Mouse (Mus musculus): ENCODE data around the gene Camk1d. TPM values are rescaled to one million over a fixed set of nuclear protein-coding genes. Genes with fewer than 3 reads are reported as not detected.

Camk1d gene
- polyA plus RNA-seq, 1 experiment from 2014 or later, result 2.1 TPM

DNA sequence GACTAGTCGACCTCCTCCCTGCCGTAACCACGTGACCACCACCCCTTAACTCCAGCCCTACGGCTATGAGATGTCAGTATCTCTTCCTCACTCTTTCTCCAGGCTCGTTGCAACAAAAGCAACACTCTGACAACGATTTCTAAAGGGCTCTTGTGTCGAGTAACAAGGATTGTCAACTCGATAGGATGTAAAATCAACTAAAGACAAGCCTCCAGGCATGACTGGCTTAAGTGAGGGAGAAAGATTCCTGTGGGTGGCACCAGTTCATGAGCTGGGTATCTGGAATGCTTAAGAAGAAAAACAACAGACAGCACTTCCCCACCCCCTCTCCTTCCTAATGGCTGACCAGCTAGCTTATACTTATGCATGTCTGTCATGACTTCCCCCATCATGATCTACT is 15.9 kb downstream of the Camk1d start:
- Histone ChIP-seq H3K9ac (ENCODE audit: low read length) (no peak overlapping the region), H3K4me1 (ENCODE audit: control insufficient read depth, insufficient read depth, low read length) (no peaks in the 10 kb centered on the region), H3K27ac (ENCODE audit: low read depth, low read length) (no peak overlapping the region), H3K36me3 (ENCODE audit: control insufficient read depth, insufficient read depth, low read length) (no peaks in the 10 kb centered on the region), H3K9me3 (ENCODE audit: control insufficient read depth, low read length) (no peaks in the 10 kb centered on the region), H3K4me2 (ENCODE audit: low read depth) (no peak overlapping the region), H3K27me3 (ENCODE audit: control insufficient read depth, insufficient read depth, low read length) (no peaks in the 10 kb centered on the region), H3K4me3 (ENCODE audit: low read depth, low read length) (no peak overlapping the region)
- DNase-seq (ENCODE audit: low spot score) (no peak), ATAC-seq (ENCODE audit: insufficient read depth, low FRiP score, low TSS enrichment) (no peak)
- 82% methylated on average over 8 of the region's 8 CpGs for WGBS

DNA sequence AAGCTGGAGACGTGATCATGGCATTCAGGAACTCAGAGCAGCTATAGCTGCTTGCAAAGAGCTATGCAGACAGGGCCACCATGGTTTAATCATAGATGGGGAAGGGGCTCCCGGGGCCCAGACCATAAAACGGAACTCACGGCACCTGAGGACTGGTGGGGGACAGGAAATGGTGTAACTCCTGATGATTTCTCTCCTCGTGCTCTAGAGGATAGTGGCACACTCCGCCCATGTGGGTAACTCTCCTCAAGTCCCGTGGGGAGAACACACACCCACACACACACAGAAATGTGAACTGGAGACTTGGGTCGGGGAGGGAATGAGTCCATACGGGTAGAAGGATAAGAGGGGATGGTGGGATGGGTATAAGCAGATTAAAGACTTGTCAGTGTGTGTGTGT is 20.2 kb downstream of the Camk1d start:
- ATAC-seq (ENCODE audit: insufficient read depth, low FRiP score, low TSS enrichment) (no peak), DNase-seq (ENCODE audit: low spot score) (no peak)
- no peaks in the 10 kb centered on the region for H3K4me1 ChIP-seq (ENCODE audit: control insufficient read depth, insufficient read depth, low read length)
- H3K27ac ChIP-seq (ENCODE audit: low read depth, low read length), result no peak overlapping the region
- no peak overlapping the region for H3K4me3 ChIP-seq (ENCODE audit: low read depth, low read length)
- H3K4me2 ChIP-seq (ENCODE audit: low read depth), result no peak overlapping the region
- no peaks in the 10 kb centered on the region for H3K9me3 ChIP-seq (ENCODE audit: control insufficient read depth, low read length)
- WGBS, result 81% methylated on average over 9 of the region's 9 CpGs
- no peaks in the 10 kb centered on the region for H3K36me3 ChIP-seq (ENCODE audit: control insufficient read depth, insufficient read depth, low read length)
- H3K27me3 ChIP-seq (ENCODE audit: control insufficient read depth, insufficient read depth, low read length), result no peaks in the 10 kb centered on the region
- H3K9ac ChIP-seq (ENCODE audit: low read length), result no peak overlapping the region

DNA sequence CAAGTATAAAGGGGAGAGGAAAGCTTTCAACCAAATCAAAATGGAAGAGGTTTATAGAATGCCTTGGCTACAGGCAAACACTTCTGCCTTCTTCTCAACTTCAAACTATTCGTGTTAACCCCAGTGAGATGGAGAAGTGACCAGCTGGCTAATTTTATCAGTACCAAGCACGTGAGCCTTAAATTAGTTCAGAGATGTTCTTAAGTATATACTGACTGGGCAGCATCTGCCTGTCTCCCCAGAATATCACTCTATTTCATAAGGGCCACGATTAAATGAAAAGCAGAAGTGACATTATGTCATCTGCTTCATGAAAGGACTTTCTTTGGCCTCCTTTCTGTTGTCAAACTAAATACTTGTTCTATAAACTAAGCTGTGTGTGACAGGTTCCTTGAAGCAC is 22.6 kb downstream of the Camk1d start:
- 83% methylated on average over 3 of the region's 3 CpGs for WGBS
- no peaks in the 10 kb centered on the region for H3K27me3 ChIP-seq (ENCODE audit: control insufficient read depth, insufficient read depth, low read length)
- no peak overlapping the region for H3K9ac ChIP-seq (ENCODE audit: low read length)
- H3K36me3 ChIP-seq (ENCODE audit: control insufficient read depth, insufficient read depth, low read length), result no peaks in the 10 kb centered on the region
- H3K27ac ChIP-seq (ENCODE audit: low read depth, low read length), result no peak overlapping the region
- no peak overlapping the region for H3K4me3 ChIP-seq (ENCODE audit: low read depth, low read length)
- H3K4me1 ChIP-seq (ENCODE audit: control insufficient read depth, insufficient read depth, low read length), result no peaks in the 10 kb centered on the region
- H3K4me2 ChIP-seq (ENCODE audit: low read depth), result no peak overlapping the region
- no peak for DNase-seq (ENCODE audit: low spot score)
- no peak for ATAC-seq (ENCODE audit: insufficient read depth, low FRiP score, low TSS enrichment)
- H3K9me3 ChIP-seq (ENCODE audit: control insufficient read depth, low read length), result no peaks in the 10 kb centered on the region

DNA sequence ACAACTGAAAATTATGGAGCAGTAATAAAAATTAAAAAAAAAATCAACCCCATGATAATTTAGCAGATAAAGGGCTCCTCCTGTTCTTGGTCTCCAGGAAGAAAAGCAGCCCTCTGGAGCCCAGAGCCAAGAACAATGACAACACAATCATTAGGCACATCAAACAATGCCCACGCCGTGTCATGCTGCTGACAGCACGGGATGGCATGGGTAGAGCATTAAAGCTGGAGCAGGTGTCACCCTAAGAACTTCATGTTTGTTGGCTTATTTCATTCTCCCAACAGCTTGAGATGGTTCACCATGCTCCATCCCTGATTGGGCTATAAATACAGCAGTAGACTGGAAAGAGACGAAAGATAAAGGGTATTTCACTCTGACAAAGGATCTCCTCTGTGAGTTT is 30.9 kb downstream of the Camk1d start:
- no peaks in the 10 kb centered on the region for H3K4me1 ChIP-seq (ENCODE audit: control insufficient read depth, insufficient read depth, low read length)
- H3K9me3 ChIP-seq (ENCODE audit: control insufficient read depth, low read length), result no peaks in the 10 kb centered on the region
- H3K9ac ChIP-seq (ENCODE audit: low read length), result no peak overlapping the region
- H3K27me3 ChIP-seq (ENCODE audit: control insufficient read depth, insufficient read depth, low read length), result no peaks in the 10 kb centered on the region
- no peaks in the 10 kb centered on the region for H3K36me3 ChIP-seq (ENCODE audit: control insufficient read depth, insufficient read depth, low read length)
- no peak for ATAC-seq (ENCODE audit: insufficient read depth, low FRiP score, low TSS enrichment)
- no peak overlapping the region for H3K27ac ChIP-seq (ENCODE audit: low read depth, low read length)
- no peak overlapping the region for H3K4me2 ChIP-seq (ENCODE audit: low read depth)
- WGBS, result 93% methylated on average over 4 of the region's 4 CpGs
- no peak overlapping the region for H3K4me3 ChIP-seq (ENCODE audit: low read depth, low read length)
- DNase-seq (ENCODE audit: low spot score), result no peak

DNA sequence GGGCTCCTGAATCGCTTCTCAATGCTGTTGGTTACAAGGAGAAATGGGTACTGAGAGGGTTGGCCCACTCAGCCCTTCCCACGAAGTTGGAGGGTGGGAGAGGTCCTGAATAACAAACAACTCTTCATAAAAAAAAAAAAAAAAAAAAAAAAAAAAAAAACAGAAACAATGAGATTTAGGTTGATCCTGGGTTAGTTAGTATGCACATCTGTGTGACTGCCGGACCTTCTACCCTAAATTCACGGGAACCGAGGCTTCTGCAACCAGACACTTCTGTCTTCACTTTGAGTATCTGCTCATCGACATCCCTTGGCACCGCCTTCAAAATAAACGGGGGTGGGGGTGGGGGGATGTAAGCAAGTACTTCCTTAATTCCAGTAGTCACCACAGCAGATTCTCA is 32.4 kb downstream of the Camk1d start:
- no peaks in the 10 kb centered on the region for H3K27me3 ChIP-seq (ENCODE audit: control insufficient read depth, insufficient read depth, low read length)
- no peak overlapping the region for H3K4me2 ChIP-seq (ENCODE audit: low read depth)
- no peaks in the 10 kb centered on the region for H3K36me3 ChIP-seq (ENCODE audit: control insufficient read depth, insufficient read depth, low read length)
- DNase-seq (ENCODE audit: low spot score) (no peak), ATAC-seq (ENCODE audit: insufficient read depth, low FRiP score, low TSS enrichment) (no peak)
- H3K4me1 ChIP-seq (ENCODE audit: control insufficient read depth, insufficient read depth, low read length), result no peaks in the 10 kb centered on the region
- H3K4me3 ChIP-seq (ENCODE audit: low read depth, low read length), result no peak overlapping the region
- WGBS, result 90% methylated on average over 8 of the region's 8 CpGs
- no peaks in the 10 kb centered on the region for H3K9me3 ChIP-seq (ENCODE audit: control insufficient read depth, low read length)
- no peak overlapping the region for H3K27ac ChIP-seq (ENCODE audit: low read depth, low read length)
- H3K9ac ChIP-seq (ENCODE audit: low read length), result no peak overlapping the region

DNA sequence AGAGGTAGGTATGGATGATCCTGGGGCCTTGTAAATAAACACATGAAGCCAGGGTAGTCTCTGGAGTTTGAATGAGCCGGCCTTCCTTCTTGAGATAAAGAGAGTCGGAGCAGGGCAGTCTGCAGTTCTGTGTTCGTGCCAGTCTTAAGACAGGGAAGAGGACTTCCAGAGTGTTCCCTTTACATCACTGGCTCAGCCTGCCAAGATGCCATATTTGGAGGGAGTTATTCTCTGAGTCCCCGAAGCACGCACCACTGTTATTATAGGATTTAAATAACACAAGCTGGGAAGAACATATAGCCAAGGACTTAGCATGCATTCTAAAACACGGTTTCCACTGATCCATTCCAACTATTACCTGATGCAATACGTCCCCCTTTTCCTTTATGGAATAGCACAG is 33.0 kb downstream of the Camk1d start:
- no peak for ATAC-seq (ENCODE audit: insufficient read depth, low FRiP score, low TSS enrichment)
- no peaks in the 10 kb centered on the region for H3K27me3 ChIP-seq (ENCODE audit: control insufficient read depth, insufficient read depth, low read length)
- no peak overlapping the region for H3K27ac ChIP-seq (ENCODE audit: low read depth, low read length)
- no peak overlapping the region for H3K9ac ChIP-seq (ENCODE audit: low read length)
- no peaks in the 10 kb centered on the region for H3K4me1 ChIP-seq (ENCODE audit: control insufficient read depth, insufficient read depth, low read length)
- WGBS, result 91% methylated on average over 7 of the region's 7 CpGs
- no peak overlapping the region for H3K4me2 ChIP-seq (ENCODE audit: low read depth)
- no peak for DNase-seq (ENCODE audit: low spot score)
- H3K36me3 ChIP-seq (ENCODE audit: control insufficient read depth, insufficient read depth, low read length), result no peaks in the 10 kb centered on the region
- no peaks in the 10 kb centered on the region for H3K9me3 ChIP-seq (ENCODE audit: control insufficient read depth, low read length)
- H3K4me3 ChIP-seq (ENCODE audit: low read depth, low read length), result no peak overlapping the region

DNA sequence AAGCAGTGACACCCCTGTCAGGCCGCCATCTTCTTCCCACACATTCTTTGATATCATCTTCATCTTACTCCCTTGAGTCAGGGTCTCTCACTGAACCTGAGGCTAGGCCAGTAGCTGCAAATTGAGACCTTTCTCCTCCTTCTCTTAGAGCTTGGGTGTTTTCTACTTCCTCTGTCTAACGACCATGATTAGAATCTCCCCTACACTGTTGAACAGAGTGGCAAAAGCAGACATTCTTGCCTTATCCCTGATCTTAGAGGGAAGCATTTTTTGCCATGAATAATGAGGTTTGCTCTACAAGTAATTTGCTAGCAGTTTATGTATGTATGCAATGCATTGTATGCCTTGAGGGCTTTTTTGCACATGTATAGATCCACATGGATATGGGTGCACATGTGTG is 35.3 kb downstream of the Camk1d start:
- no peak for DNase-seq (ENCODE audit: low spot score)
- Histone ChIP-seq H3K27ac (ENCODE audit: low read depth, low read length) (no peak overlapping the region), H3K36me3 (ENCODE audit: control insufficient read depth, insufficient read depth, low read length) (no peaks in the 10 kb centered on the region), H3K9ac (ENCODE audit: low read length) (no peak overlapping the region), H3K4me2 (ENCODE audit: low read depth) (no peak overlapping the region), H3K9me3 (ENCODE audit: control insufficient read depth, low read length) (no peaks in the 10 kb centered on the region), H3K4me3 (ENCODE audit: low read depth, low read length) (no peak overlapping the region), H3K27me3 (ENCODE audit: control insufficient read depth, insufficient read depth, low read length) (no peaks in the 10 kb centered on the region), H3K4me1 (ENCODE audit: control insufficient read depth, insufficient read depth, low read length) (no peaks in the 10 kb centered on the region)
- 79% methylated on average over 2 of the region's 2 CpGs for WGBS
- ATAC-seq (ENCODE audit: insufficient read depth, low FRiP score, low TSS enrichment), result no peak

DNA sequence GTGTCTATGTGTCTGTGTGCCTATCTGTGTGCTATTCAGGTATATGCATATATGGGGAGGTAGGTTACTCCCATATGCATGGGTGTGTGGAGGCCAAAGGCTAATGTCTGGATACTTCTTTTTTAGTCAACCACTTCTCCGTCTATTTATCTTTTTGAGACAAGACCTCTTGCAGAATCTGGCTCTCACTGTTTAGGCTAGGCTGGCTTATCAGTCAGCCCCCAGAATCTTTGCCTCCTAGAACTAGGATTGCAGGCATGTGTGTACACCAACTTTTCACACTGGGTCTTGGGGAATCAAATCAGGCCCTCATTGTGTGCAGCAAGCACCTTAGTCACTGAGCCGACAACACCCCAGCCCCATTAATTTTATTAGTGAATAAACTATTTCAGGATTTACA is 36.8 kb downstream of the Camk1d start:
- H3K9me3 ChIP-seq (ENCODE audit: control insufficient read depth, low read length), result no peaks in the 10 kb centered on the region
- no peaks in the 10 kb centered on the region for H3K4me1 ChIP-seq (ENCODE audit: control insufficient read depth, insufficient read depth, low read length)
- WGBS, result 88% methylated on average over 2 of the region's 2 CpGs
- DNase-seq (ENCODE audit: low spot score), result no peak
- H3K27me3 ChIP-seq (ENCODE audit: control insufficient read depth, insufficient read depth, low read length), result no peaks in the 10 kb centered on the region
- no peak for ATAC-seq (ENCODE audit: insufficient read depth, low FRiP score, low TSS enrichment)
- H3K4me3 ChIP-seq (ENCODE audit: low read depth, low read length), result no peak overlapping the region
- H3K4me2 ChIP-seq (ENCODE audit: low read depth), result no peak overlapping the region
- no peak overlapping the region for H3K9ac ChIP-seq (ENCODE audit: low read length)
- no peak overlapping the region for H3K27ac ChIP-seq (ENCODE audit: low read depth, low read length)
- no peaks in the 10 kb centered on the region for H3K36me3 ChIP-seq (ENCODE audit: control insufficient read depth, insufficient read depth, low read length)

DNA sequence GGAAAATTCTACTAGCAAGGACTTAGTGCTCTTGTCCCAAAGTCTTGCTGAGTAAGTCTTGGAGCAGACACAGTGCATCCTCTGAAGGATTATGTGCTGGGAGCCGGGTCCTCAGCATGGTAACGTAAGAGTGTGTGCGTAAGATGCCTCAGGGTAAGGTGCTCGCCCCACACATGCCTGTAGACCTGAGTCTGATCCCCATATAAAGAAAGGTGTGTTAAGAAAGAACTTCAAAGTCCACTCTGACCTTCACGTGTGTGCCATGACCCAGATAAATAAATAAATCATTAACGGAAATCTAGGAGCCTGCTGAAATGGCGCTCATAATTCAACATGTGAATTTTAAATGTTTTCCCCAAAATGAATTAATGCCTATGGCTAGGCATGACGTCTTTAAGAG is 37.5 kb downstream of the Camk1d start:
- no peaks in the 10 kb centered on the region for H3K4me1 ChIP-seq (ENCODE audit: control insufficient read depth, insufficient read depth, low read length)
- H3K27me3 ChIP-seq (ENCODE audit: control insufficient read depth, insufficient read depth, low read length), result no peaks in the 10 kb centered on the region
- 72% methylated on average over 8 of the region's 8 CpGs for WGBS
- no peak for ATAC-seq (ENCODE audit: insufficient read depth, low FRiP score, low TSS enrichment)
- H3K4me3 ChIP-seq (ENCODE audit: low read depth, low read length), result no peak overlapping the region
- no peak overlapping the region for H3K9ac ChIP-seq (ENCODE audit: low read length)
- no peak for DNase-seq (ENCODE audit: low spot score)
- H3K27ac ChIP-seq (ENCODE audit: low read depth, low read length), result no peak overlapping the region
- no peak overlapping the region for H3K4me2 ChIP-seq (ENCODE audit: low read depth)
- H3K36me3 ChIP-seq (ENCODE audit: control insufficient read depth, insufficient read depth, low read length), result no peaks in the 10 kb centered on the region
- no peaks in the 10 kb centered on the region for H3K9me3 ChIP-seq (ENCODE audit: control insufficient read depth, low read length)
